Mouse (Mus musculus): Measurements from ENCODE around the gene Ccdc40. TPM values are rescaled to one million over a fixed set of nuclear protein-coding genes. Genes with fewer than 3 reads are reported as not detected.
A peak's percentile ranks its signal among the peaks of the same experiment; 100 is the strongest.
"Not testable (repeated sequence)": the region's sequence is repeated elsewhere in the genome, so short reads cannot be mapped to it uniquely, and the experiment has no call there.

Ccdc40 gene
- total RNA-seq, 2 experiments from 2014 or later = not detected

DNA sequence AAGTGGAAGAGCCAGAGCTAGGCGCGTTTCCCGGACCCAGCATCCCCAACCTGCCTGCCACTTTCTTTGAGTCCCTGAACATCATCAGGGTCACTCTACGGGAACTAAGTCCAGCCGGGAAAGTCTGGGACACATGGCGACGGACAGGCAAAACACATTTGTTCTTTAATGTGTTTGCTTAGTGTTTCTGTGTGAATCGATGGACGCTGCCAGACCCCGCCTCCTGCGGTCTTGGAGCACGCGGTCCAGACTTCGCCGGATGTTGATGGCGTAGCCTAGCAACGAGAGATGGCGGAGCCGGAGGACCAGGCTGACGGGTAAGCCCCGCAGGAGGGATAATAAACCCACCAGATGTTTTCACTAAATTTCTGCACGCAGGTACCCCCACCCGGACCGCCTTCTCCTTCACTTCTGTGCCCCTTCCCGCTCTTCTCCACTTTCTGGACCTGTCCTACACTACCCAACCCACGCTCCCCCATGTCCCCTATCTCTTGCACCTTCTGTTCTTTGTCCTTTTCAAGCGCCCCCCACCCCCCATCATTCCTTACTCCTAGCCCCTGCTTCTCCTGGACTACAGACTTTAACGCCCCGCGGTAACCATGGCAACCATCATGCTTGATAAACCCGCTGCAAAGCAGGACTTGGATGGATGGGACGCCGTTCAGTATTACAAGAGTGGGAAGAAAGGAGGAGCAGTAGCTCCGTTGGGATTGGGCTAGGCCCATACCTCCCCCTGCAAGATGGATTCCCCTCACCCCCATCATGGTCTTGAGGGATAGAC, 664 bp downstream of the Ccdc40 start:
- intact Hi-C loops (cut with DNase I) = no loop called here
- DNase-seq (ENCODE audit: low spot score) = peak; percentile 59

DNA sequence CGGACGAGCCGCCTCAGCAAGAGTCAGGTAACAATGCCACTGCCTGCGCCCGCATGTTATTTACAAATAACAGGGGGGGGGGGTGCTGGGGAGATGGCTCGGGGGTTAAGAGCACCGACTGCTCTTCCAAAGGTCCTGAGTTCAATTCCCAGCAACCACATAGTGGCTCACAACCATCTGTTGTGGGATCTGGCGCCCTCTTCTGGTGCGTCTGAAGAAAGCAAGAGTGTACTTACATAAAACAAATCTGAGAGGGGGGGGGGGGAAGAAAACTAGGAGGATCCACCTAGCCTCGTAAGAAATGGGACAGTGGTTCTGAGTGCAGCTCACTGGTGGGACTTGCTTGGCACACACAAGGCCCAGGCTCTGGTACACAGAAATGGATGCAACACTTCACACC, 6.4 kb downstream of the Ccdc40 start:
- intact Hi-C loops (cut with DNase I) = loop anchor here (2.0 kb wide), 1 partner anchor 28 kb away; no protein-coding TSS in a partner anchor
- DNase-seq (ENCODE audit: low spot score) = no peak

DNA sequence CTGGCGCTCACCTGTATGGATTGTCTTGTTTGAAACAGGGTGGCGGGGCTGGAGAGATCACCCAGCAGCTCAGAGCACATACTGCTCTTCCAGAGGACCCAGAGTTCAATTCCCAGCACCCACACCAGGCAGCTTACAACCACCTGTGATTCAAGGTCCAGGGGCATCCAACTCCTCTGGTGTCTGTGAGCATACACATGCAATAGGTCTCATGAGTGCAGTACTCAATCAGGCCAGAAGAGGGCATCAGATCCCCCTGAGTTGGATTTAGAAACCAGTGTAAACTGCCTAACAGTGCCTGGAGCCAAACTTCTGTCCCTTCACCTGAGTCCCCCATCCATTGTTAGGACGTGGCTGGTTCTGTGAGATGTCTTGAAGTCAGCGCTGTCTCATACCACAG, 7.2 kb downstream of the Ccdc40 start:
- intact Hi-C loops (cut with DNase I) = loop anchor here (2.0 kb wide), 1 partner anchor 29 kb away; no protein-coding TSS in a partner anchor
- no peak for DNase-seq (ENCODE audit: low spot score)

DNA sequence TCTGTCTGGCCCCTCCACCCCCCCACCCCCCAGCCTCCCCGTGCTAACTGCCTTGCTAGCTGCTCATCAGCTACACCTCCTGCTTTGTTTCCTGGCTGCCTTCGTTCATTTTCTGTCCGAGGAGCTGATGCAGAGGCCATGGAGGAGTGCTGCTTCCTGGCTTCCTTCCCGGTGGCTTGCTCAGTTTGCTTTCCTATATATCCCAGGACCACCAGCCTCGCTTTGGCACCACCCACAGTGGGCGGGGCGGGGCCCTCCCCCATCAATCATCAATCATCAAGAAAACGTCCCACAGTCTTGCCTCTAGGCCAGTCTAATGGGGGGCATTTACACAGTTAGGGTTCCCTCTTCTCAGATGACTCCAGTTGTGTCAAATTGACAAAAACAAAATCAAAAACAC, 8.0 kb downstream of the Ccdc40 start:
- intact Hi-C loops (cut with DNase I) = no loop called here
- no peak for DNase-seq (ENCODE audit: low spot score)

DNA sequence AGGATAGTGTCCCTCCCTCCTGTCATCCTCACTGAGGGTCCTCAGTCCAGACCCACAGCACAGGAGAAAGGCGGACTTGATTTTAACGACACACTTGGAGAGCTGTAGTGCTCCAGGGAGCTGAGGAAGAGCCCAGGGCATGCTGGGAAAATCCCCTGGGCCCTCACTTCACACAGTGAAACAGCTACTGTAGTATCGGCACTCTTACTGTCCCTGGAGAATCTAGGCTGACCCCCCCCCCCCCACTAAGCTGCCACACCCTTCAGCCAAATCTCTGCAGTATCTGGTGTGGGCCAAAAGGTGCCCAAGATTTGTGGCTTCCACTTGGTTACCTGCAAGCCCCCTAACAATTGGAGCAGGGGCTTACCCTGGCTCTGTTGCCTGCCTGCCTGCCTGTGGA, 8.6 kb downstream of the Ccdc40 start:
- intact Hi-C loops (cut with DNase I) = no loop called here
- DNase-seq (ENCODE audit: low spot score) = no peak

DNA sequence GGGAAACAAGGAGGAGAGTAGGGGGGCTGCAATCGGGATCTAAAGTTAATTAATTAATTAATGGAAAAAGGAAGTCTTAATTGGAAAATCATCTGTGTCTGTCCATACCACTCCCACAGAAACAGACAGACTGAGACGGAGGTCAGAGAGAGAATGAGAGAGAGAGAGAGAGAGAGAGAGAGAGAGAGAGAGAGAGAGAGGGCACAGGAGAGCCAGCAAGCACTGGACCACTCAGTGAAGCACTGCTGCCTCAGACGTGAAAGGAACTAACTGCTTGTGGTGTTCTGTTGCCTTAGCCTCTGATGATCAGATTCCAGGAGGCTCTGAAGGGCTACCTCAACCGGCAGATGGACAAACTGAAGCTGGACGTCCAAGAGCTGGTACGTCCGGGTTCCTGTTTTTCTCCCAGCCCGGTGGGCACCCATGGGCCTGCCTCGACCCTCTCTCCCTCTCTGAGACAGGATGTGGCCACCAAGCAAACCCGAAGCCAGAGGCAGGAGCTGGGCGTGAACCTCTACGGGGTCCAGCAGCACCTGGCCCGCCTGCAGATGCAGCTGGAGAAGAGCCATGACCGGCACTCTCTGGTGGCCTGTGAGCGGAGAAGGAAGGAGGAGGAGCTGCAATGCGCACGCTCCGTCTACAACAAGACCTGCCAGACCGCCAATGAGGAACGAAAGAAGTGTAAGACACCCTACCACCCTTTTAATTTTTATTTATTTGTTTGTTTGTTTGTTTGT, 9.4 kb downstream of the Ccdc40 start:
- DNase-seq (ENCODE audit: low spot score) = peak; percentile 12
- intact Hi-C loops (cut with DNase I) = no loop called here

DNA sequence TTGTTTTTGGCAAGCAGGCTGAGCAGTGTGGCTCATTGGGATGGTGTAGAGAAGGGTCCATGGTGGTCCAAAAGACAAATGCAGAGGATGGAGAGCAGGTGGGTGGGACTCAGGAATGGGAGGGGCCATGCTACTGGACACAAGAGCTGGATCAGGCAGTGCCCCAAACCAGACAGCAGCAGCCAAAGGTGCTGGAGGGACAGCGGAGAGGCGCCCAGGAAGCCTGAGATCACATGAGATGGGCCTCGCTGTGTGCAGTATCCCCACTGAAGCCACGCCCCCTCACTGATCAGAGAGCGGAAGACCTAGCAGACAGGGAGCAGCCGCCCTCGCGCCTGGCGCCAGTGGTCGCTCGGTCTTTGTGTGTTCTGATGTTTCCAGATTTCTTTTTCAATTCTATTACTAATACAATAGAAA, 9.9 kb downstream of the Ccdc40 start:
- intact Hi-C loops (cut with DNase I) = no loop called here
- DNase-seq (ENCODE audit: low spot score) = peak; percentile 15

DNA sequence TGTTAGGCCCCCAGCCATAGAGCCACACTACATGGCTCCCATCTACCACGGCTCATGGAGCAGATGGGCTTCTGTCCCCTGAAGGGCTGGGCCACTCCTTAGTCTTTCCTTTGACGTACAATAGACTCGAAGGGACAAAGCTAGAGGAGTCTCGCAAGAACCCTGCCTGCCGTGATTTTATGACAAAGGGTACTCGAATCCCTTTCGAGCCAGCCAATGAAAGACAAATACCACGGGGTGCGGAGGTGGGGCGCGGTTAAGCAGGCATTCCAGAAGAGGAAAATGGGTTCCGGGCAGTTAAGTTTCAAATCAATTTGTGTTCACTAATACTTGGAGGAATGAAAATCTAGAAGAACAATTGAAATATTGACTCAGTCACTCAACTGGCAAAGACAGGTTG, 11.1 kb downstream of the Ccdc40 start:
- intact Hi-C loops (cut with DNase I) = no loop called here
- DNase-seq (ENCODE audit: low spot score) = no peak

DNA sequence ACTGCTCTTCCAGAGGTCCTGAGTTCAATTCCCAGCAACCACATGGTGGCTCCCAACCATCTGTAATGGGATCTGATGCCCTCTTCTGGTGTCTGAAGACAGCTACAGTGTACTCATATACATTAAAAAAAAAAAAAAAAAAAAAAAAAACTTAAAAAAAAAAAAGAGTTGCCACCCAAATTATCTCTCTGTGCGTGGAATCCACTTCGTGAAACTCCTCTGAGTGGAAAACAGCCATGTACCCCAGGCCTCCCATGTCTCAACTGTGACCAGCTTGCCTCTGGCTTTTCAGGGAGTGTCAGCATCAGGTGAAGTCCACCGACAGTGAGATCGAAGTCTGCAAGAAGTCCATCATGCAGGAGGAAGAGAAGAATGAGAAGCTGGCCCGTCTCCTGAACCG, 17.2 kb downstream of the Ccdc40 start:
- intact Hi-C loops (cut with DNase I); DNase-seq (ENCODE audit: low spot score): not testable (repeated sequence)

DNA sequence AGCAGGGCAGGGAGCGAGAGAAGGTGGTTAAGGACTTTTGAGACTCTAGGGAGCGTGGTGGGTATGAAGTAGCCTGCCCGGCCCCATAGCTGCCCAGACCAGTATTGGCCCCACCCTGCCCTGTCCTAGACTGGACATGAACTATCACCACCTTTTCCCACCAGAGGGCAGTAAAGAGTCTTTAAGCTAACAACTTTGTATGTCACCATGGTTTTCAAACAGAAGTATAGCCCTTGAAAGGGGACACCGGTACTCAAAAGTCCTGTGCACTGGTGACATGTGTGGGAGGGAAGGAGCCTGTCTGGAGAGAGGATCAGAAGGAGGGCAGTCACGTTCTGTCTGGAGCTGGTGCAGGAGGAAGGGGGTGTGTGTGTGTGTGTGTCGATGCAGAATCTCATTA, 20.6 kb downstream of the Ccdc40 start:
- DNase-seq (ENCODE audit: low spot score) = no peak
- intact Hi-C loops (cut with DNase I) = loop anchor here (2.0 kb wide), 1 partner anchor 40 kb away; no protein-coding TSS in a partner anchor

DNA sequence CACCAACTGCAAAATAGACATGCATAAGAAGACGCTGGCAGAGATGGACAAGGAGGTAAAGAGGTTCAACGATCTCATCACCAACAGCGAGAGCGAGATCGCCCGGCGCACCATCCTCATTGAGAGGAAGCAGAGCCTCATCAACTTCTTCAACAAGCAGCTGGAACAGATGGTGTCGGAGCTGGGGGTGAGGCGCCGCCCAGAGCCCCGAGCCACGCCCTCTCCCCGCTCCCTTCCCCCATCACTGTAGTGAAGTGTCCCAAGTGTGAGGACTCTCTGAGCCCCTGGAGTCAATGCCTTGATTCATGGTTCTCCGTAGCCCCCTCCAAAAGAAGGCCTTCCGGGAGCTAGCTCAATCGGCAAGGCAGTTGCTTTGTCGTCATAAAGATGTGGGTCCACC, 22.6 kb downstream of the Ccdc40 start:
- intact Hi-C loops (cut with DNase I) = no loop called here
- no peak for DNase-seq (ENCODE audit: low spot score)

DNA sequence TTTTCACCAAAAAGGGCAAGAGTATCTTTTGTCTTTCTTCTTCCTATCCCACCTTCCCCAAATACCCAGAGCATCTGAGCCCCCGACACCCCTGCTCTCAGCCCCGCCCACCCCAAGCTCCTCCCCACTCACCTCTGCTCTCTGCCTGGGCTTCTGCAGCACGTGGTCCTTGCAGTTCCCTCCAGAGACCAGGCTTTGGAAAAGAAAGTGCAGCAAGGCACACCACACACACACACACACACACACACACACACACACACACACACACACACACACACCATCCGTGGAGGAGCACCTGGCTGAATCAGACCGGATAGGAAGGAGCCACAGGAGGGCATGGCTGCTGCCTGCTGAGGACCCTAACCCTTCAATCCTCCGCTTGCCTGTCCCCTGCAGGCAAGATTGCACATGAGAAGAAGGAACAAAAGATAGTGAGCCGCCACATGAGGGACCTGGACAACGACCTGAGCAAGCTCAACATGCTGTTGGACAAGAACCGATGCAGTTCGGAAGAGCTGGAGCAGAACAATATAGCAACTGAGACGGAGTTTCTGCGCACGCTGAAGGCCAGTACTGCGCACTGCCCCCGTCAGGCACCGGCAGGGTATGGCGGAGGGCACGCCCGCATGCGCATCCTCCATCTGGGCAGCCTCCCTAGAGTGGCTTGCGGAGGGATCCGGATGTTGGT, 24.6 kb downstream of the Ccdc40 start:
- DNase-seq (ENCODE audit: low spot score) = no peak
- intact Hi-C loops (cut with DNase I) = no loop called here

DNA sequence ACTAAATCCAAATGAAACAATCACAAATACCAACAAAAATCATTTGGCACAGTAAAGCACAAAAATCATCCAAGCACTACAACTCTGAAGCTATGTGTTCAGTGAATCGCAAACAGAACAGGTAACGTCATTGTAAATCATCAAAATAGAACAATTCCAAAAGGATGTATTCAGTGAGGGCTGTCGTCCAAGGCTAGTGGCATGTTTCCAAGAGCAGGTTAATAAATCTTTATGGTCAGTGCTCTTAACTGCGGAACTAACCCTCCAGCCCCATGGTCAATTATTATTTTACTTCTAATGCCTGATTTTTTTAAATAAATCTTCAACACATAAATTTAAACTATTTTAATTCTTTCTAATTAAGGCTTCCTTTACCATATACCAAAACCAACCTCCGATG, 28.2 kb downstream of the Ccdc40 start:
- intact Hi-C loops (cut with DNase I); DNase-seq (ENCODE audit: low spot score): not testable (repeated sequence)

DNA sequence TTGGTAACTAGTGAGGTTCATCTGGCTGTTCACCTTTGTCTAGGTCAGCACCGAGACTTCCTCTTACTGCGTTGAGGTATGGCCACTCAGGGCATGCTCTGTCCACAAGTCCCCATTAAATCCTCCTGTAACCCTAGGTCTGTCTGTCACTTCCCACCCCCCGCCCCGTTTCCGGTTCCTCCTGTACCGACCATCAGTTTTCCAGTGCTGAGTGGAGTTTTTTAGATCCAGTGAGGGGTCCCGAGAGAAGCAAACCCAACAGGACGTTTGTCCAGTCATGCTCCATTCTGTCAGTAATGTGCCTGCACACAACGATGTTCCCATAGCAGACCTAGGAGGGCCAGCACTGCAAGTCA, 29.8 kb downstream of the Ccdc40 start:
- no peak for DNase-seq (ENCODE audit: low spot score)
- intact Hi-C loops (cut with DNase I) = no loop called here

DNA sequence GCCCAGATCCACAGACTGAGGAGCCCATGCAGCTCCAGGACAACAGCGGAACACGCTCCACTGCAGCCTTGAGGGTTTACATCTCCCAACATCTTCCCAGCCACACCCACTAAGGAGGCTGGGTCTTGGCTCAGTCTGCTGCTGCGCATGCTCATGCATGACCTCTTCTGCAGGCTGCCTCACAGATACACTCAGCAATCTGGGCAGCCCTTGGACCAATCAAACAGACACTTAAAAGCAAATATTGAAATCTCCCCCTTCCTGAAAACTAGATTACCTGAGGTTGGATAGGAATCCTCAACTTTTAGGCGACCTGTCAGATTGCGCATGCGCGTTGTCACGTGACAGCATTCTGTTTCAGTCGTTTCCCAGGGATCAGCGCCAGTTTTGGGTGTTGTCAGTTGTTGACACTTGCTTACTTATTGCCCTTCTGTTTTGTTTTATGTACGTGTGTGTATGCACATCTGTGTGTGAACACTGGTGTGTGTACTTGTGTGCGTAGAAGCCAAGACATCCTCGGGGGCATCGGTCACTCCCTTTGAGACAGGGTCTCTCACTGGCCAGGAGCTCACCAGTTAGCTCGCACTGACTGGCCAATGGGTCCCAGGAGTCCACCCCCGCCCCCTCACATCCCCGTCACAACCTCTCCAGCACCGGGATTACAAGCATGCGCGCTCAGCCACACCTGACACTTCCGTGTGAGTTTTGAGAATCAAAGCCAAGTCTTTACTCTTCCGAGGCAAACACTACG, 30.4 kb downstream of the Ccdc40 start:
- peak; percentile 53 for DNase-seq (ENCODE audit: low spot score)

DNA sequence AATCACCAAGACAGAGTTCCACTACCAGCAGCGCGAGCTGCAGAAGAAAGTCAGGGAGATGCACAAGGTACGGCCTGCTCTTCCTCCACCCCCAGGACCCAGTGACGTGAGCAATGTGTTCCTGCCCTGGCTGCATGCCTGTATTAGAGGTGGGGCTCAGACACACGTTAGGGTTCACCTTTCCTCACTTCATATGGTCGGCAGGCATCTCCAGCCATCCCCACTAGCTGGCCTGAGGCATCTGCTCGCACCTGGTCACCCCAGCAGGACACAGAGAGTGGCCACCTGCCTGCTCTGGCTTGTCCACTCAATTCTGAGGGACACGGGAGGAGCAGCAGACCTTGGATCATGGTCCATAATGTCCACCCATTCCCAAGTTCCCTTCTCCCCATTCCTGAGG, 31.6 kb downstream of the Ccdc40 start:
- intact Hi-C loops (cut with DNase I) = no loop called here
- no peak for DNase-seq (ENCODE audit: low spot score)

More for the DNA sequence above, 30.4 kb downstream of the Ccdc40 start:
- intact Hi-C loops (cut with DNase I) = no loop called here

DNA sequence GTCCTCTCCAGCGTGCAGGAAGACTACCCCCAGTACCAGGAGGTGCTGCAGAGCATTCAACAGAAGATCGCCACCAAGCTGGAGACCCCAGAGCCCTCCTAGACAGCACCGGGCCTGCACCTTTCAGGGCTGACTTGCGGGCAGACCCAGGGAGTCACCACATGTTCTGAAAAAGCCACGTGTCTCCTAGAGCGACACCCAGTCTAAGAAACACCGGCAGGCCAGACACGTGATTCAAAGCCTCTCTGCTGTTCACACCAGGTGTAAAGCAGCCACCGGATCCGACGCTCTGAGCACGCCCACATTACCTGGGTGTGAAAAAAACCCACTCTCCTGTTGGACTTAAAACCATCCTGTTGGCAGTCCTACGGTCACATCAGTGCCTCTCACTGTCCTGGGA, 36.0 kb downstream of the Ccdc40 start:
- intact Hi-C loops (cut with DNase I) = no loop called here
- DNase-seq (ENCODE audit: low spot score) = no peak

DNA sequence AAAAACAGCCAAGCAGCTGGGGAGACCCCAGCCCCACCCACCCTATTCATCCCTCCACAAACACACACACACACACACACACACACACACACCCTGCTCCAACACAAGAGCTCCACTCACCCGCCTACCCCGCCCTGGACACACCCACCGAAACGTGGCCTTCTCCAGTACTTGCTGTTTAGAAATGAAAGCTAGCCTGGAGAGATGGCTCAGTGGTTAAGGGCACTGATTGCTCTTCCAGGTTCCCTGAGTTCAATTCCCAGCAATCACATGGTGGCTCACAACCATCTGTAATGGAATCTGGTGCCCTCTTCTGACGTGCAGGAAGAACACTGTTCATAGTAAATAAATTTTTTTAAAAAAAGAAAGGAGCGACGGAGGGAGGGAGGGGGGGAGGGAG, 37.4 kb downstream of the Ccdc40 start:
- no peak for DNase-seq (ENCODE audit: low spot score)
- intact Hi-C loops (cut with DNase I) = no loop called here

DNA sequence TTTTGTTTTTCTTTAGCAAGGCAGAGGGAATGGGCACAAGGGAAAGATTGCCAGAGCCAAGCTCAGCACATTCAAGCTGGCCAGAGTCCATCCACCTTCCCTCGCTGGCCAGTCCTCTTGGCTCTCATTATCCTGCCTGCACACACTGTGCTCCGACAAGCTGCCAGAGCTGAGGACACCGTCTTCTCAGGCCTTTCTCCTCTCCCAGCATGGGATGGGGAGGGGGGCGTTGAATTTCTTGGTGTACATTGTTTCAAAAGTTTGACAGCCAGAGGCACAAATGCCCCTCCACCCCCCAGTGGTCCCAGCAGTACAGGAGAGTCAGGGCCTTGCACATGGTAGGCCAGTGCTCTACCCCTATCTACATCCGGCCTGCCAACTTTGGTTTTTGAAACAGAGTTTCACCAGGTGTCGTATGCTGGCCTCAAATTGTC, 38.9 kb downstream of the Ccdc40 start:
- intact Hi-C loops (cut with DNase I) = no loop called here
- DNase-seq (ENCODE audit: low spot score) = no peak

All from heart, postnatal 25 days (tissue).